11 mouse cellular contexts compared by ENCODE assay signal in the genomic region with DNA sequence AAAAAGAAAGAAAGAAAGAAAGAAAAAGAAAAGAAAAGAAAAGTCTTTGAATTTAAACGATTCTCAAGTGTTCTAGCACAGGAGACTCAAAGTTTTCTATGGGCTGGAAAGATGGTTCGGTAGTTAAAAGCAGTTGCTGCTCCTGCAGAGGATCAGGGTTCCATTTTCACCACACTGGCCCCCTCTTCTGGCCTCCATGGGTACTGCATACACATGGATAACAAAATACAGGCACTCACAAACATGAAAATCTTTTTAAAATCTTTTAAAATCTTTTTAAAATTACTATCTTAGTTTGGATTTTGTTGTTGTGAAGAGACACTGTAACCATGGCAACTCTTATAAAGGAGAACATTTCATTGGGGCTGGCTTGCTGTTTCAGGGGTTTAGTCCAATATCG. TPM values are rescaled to one million over a fixed set of nuclear protein-coding genes. Genes with fewer than 3 reads are reported as not detected.
DNase-seq lines count a peak whose midpoint lies in the region; ATAC-seq and TF ChIP-seq lines count a peak whose summit lies in the region.
"Had no signal": no experiment of that assay in that cellular context is flagged by ENCODE, and none has a peak within 500 bp of the region (broad histone marks: within the 10 kb centered on the region; RNA-seq: fewer than 3 reads in every experiment).

No protein-coding gene starts in this region.

- peaks cover 7% of the 10 kb centered on the region; the same call in 1 of the 2 replicates for H3K9me3 ChIP-seq in midbrain, embryonic 10.5 days (replicated peaks)
- no peaks in the 10 kb centered on the region for H3K9me3 ChIP-seq in midbrain, embryonic 15.5 days
- H3K9me3 ChIP-seq: heart, embryonic 10.5 days had no signal

- no peak for ATAC-seq in midbrain, embryonic 15.5 days (replicated peaks)
- ATAC-seq: Patski had no signal

- intact Hi-C loops in gastrocnemius, adult 2 months (cut with DNase I) = no loop called here

- peaks cover 12% of the 10 kb centered on the region for H3K4me1 ChIP-seq in midbrain, embryonic 10.5 days
- peaks cover 10% of the 10 kb centered on the region for H3K4me1 ChIP-seq in midbrain, embryonic 15.5 days
- H3K4me1 ChIP-seq in bone marrow, adult 2 months (ENCODE audit: control insufficient read depth, insufficient read depth, low read length) = no peaks in the 10 kb centered on the region; the same call in 1 of the 2 replicates

- DNase-seq in gastrocnemius, adult 2 months = no peak
- DNase-seq in gastrocnemius, adult 8-10 months (ENCODE audit: low spot score in 2 of 2) = no peak
- DNase-seq in midbrain, embryonic 10.5 days (ENCODE audit: low spot score) = peak; percentile 27
- peak; percentile 49 for DNase-seq in retina, embryonic 14.5 days (ENCODE audit: low spot score)
- no peak for DNase-seq in urinary bladder, postnatal 4 days (ENCODE audit: low spot score in 2 of 2)
- DNase-seq in spleen, postnatal 36 days (ENCODE audit: low spot score in 2 of 2) = no peak

- TF ChIP-seq CTCF in gastrocnemius, adult 2 months (IDR thresholded peaks at IDR 0.05) = peak; percentile 21; the same call in 1 of the 2 replicates
- TF ChIP-seq CTCF in bone marrow, adult 2 months (IDR thresholded peaks at IDR 0.05; ENCODE audit: control insufficient read depth, insufficient read depth, low read length) = peak; percentile 25; the same call in 1 of the 2 replicates

- no peaks in the 10 kb centered on the region for H3K36me3 ChIP-seq in midbrain, embryonic 10.5 days
- H3K36me3 ChIP-seq in midbrain, embryonic 15.5 days (replicated peaks) = no peaks in the 10 kb centered on the region
- H3K36me3 ChIP-seq: heart, embryonic 10.5 days had no signal

- no peak overlapping the region for H3K27ac ChIP-seq in gastrocnemius, adult 2 months
- H3K27ac ChIP-seq in midbrain, embryonic 10.5 days (replicated peaks) = no peak overlapping the region
- H3K27ac ChIP-seq in midbrain, embryonic 15.5 days = no peak overlapping the region
- no peak overlapping the region for H3K27ac ChIP-seq in bone marrow, adult 2 months (ENCODE audit: control insufficient read depth, insufficient read depth, low read depth, low read length, poor library complexity)
- H3K27ac ChIP-seq: heart, embryonic 10.5 days had no signal

- H3K4me2 ChIP-seq in midbrain, embryonic 15.5 days = no peak overlapping the region

- H3K4me3 ChIP-seq in gastrocnemius, adult 2 months = no peak overlapping the region
- H3K4me3 ChIP-seq in midbrain, embryonic 10.5 days = no peak overlapping the region
- H3K4me3 ChIP-seq in midbrain, embryonic 15.5 days = no peak overlapping the region
- no peak overlapping the region for H3K4me3 ChIP-seq in bone marrow, adult 2 months (replicated peaks; ENCODE audit: control insufficient read depth, low read depth, low read length)
- H3K4me3 ChIP-seq: heart, embryonic 10.5 days had no signal

- H3K9ac ChIP-seq in midbrain, embryonic 15.5 days = no peak overlapping the region

- 68% methylated on average over 3 of the region's 3 CpGs for WGBS in midbrain, embryonic 10.5 days
- WGBS in midbrain, embryonic 15.5 days = 71% methylated on average over 3 of the region's 3 CpGs
- 79% methylated on average over 3 of the region's 3 CpGs for WGBS in bone marrow, adult 2 months

- TF ChIP-seq POLR2A in bone marrow, adult 2 months (IDR thresholded peaks at IDR 0.05; ENCODE audit: borderline replicate concordance, control insufficient read depth, low read depth, low read length) = no peak

- no peaks in the 10 kb centered on the region for H3K27me3 ChIP-seq in midbrain, embryonic 10.5 days (ENCODE audit: low read depth, poor library complexity, severe bottlenecking)
- no peaks in the 10 kb centered on the region for H3K27me3 ChIP-seq in midbrain, embryonic 15.5 days (replicated peaks)

RNA-seq across cellular contexts. Expression of a gene that starts 15.0 kb away (rescaled TPM):
- total RNA-seq in gastrocnemius, adult 2 months (2021) = 1 to 10 TPM; 7.5 to 8.6 TPM
- total RNA-seq in gastrocnemius, adult 8-10 months (2022) = 1 to 10 TPM; 5.0 to 6.0 (median 5.3) TPM
- polyA plus RNA-seq in midbrain, embryonic 10.5 days (2016; fragmentation: Nextera tagmentation; extraction: Ambion mirVana) = 11.9 and 13.5 TPM in 2 replicates
- polyA plus RNA-seq in midbrain, embryonic 15.5 days (2015; fragmentation: Nextera tagmentation; extraction: Ambion mirVana) = 31.6 and 32.2 TPM in 2 replicates
- polyA plus RNA-seq in bone marrow, adult 2 months (2011; ENCODE audit: insufficient read depth, insufficient read length, low replicate concordance, missing spikeins) = not detected in 2 replicates
- total RNA-seq: megakaryocyte progenitor cell, adult 5-6 weeks had no signal

RNA-seq across cellular contexts. Expression of a gene that starts 44.1 kb away (rescaled TPM):
- total RNA-seq in gastrocnemius, adult 2 months (2021) = under 1 TPM; 0.31 to 0.47 TPM
- 1 to 10 TPM in 3 of 4 experiments, under 1 TPM in 1; 0.82 to 3.1 (median 1.9) TPM for total RNA-seq in gastrocnemius, adult 8-10 months (2022)
- polyA plus RNA-seq in midbrain, embryonic 10.5 days (2016; fragmentation: Nextera tagmentation; extraction: Ambion mirVana) = 0.17 and 0.35 TPM in 2 replicates
- polyA plus RNA-seq in midbrain, embryonic 15.5 days (2015; fragmentation: Nextera tagmentation; extraction: Ambion mirVana) = 9.7 and 12.2 TPM in 2 replicates
- 1.5 TPM in 1 of 2 replicates, not detected in the other for polyA plus RNA-seq in bone marrow, adult 2 months (2011; ENCODE audit: insufficient read depth, insufficient read length, low replicate concordance, missing spikeins)
- total RNA-seq: megakaryocyte progenitor cell, adult 5-6 weeks had no signal
- polyA plus RNA-seq: Patski had no signal

Comparison
In these comparisons a context has a peak if more than half of its experiments do, and no peak if none do; other contexts are left out.
1. DNase-seq: peak in midbrain, embryonic 10.5 days (single experiment) and retina, embryonic 14.5 days (single experiment); none in gastrocnemius, adult 2 months (single experiment), gastrocnemius, adult 8-10 months (0 of 2), urinary bladder, postnatal 4 days (0 of 2) and spleen, postnatal 36 days (0 of 2).
2. RNA of a gene that starts 15.0 kb away (polyA plus RNA-seq): 31.6 to 32.2 TPM in midbrain, embryonic 15.5 days and 11.9 to 13.5 TPM in midbrain, embryonic 10.5 days; not detected in bone marrow, adult 2 months; every median in the first group is over 10 times any median in the second.